ENCODE assay signal across 19 mouse cellular contexts in genomic region chr13:77029594-77029993, GRCm38 (mm10).
DNase-seq lines count a peak whose midpoint lies in the region; ATAC-seq and TF ChIP-seq lines count a peak whose summit lies in the region.
"Had no signal": no experiment of that assay in that cellular context is flagged by ENCODE, and none has a peak within 500 bp of the region (broad histone marks: within the 10 kb centered on the region; RNA-seq: fewer than 3 reads in every experiment).

No protein-coding gene starts in this region.

- DNase-seq in heart, adult 9 months (ENCODE audit: low spot score in 2 of 2), result peak; percentile 6 to 7
- no peak for DNase-seq in heart, embryonic 10.5 days (ENCODE audit: low spot score)
- DNase-seq in lung, postnatal 0 days (ENCODE audit: low spot score), result no peak
- no peak for DNase-seq in lung, postnatal 36 days
- DNase-seq in heart, postnatal 14 days, result peak; percentile 11 to 20
- no peak for DNase-seq in cerebellum, adult 9-11 months
- DNase-seq in hindbrain, embryonic 11.5 days (ENCODE audit: low spot score), result no peak
- DNase-seq: adrenal gland, adult 8-10 months; cerebellum, adult 11 months; cerebellum, postnatal 25 days; kidney, adult 11 months; layer of hippocampus, postnatal 36 days; liver; lung, adult 2 months; right cerebral cortex, postnatal 14 days had no signal

- H3K36me3 ChIP-seq in heart, embryonic 10.5 days, result no peaks in the 10 kb centered on the region
- H3K36me3 ChIP-seq in lung, postnatal 0 days (ENCODE audit: insufficient read depth, low read length), result no peaks in the 10 kb centered on the region
- H3K36me3 ChIP-seq in midbrain, embryonic 13.5 days, result no peaks in the 10 kb centered on the region
- no peaks in the 10 kb centered on the region for H3K36me3 ChIP-seq in hindbrain, embryonic 11.5 days (ENCODE audit: control insufficient read depth, insufficient read depth, low read length)
- H3K36me3 ChIP-seq: forebrain, embryonic 15.5 days; neural tube, embryonic 13.5 days had no signal

- no peaks in the 10 kb centered on the region for H3K9me3 ChIP-seq in heart, embryonic 10.5 days
- H3K9me3 ChIP-seq in lung, postnatal 0 days (ENCODE audit: low read length), result no peaks in the 10 kb centered on the region
- H3K9me3 ChIP-seq in midbrain, embryonic 13.5 days, result no peaks in the 10 kb centered on the region
- H3K9me3 ChIP-seq in hindbrain, embryonic 11.5 days (ENCODE audit: control insufficient read depth, low read length), result no peaks in the 10 kb centered on the region
- H3K9me3 ChIP-seq: forebrain, embryonic 15.5 days; neural tube, embryonic 13.5 days had no signal

- H3K27ac ChIP-seq in heart, embryonic 10.5 days, result no peak overlapping the region
- H3K27ac ChIP-seq in lung, postnatal 0 days (ENCODE audit: low read length), result no peak overlapping the region
- no peak overlapping the region for H3K27ac ChIP-seq in midbrain, embryonic 13.5 days
- no peak overlapping the region for H3K27ac ChIP-seq in hindbrain, embryonic 11.5 days (ENCODE audit: low read depth, low read length)
- H3K27ac ChIP-seq: forebrain, embryonic 15.5 days; neural tube, embryonic 13.5 days had no signal

- intact Hi-C loops in heart, postnatal 14 days (cut with DNase I), result no loop called here

- no peak overlapping the region for H3K4me3 ChIP-seq in heart, embryonic 10.5 days
- H3K4me3 ChIP-seq in lung, postnatal 0 days (ENCODE audit: low read depth, low read length), result no peak overlapping the region
- H3K4me3 ChIP-seq in midbrain, embryonic 13.5 days (replicated peaks), result no peak overlapping the region
- H3K4me3 ChIP-seq in hindbrain, embryonic 11.5 days (ENCODE audit: low read depth, low read length), result no peak overlapping the region
- H3K4me3 ChIP-seq: forebrain, embryonic 15.5 days; neural tube, embryonic 13.5 days had no signal

- ATAC-seq in lung, postnatal 0 days, result no peak
- ATAC-seq in midbrain, embryonic 13.5 days, result no peak
- ATAC-seq in hindbrain, embryonic 11.5 days (ENCODE audit: low FRiP score), result no peak
- ATAC-seq: forebrain, embryonic 15.5 days; hindbrain, embryonic 16.5 days had no signal

- 47% methylated on average over 5 of the region's 5 CpGs for WGBS in heart, embryonic 10.5 days
- WGBS in lung, postnatal 0 days, result 31% methylated on average over 5 of the region's 5 CpGs
- WGBS in midbrain, embryonic 13.5 days, result 77% methylated on average over 5 of the region's 5 CpGs
- WGBS in hindbrain, embryonic 11.5 days, result 73% methylated on average over 5 of the region's 5 CpGs

- H3K4me2 ChIP-seq in lung, postnatal 0 days (replicated peaks; ENCODE audit: low read depth, low read length), result peak overlapping the region; percentile 19; the same call in 1 of the 2 replicates
- no peak overlapping the region for H3K4me2 ChIP-seq in midbrain, embryonic 13.5 days (replicated peaks)
- no peak overlapping the region for H3K4me2 ChIP-seq in hindbrain, embryonic 11.5 days (replicated peaks; ENCODE audit: low read depth, low read length)
- H3K4me2 ChIP-seq: forebrain, embryonic 15.5 days; neural tube, embryonic 13.5 days had no signal

- TF ChIP-seq EP300 in lung, postnatal 0 days (IDR thresholded peaks at IDR 0.05), result no peak

- no peak for TF ChIP-seq CTCF in lung, postnatal 0 days (IDR thresholded peaks at IDR 0.05)

- no peak overlapping the region for H3K9ac ChIP-seq in lung, postnatal 0 days (replicated peaks; ENCODE audit: low read depth)
- H3K9ac ChIP-seq in midbrain, embryonic 13.5 days (replicated peaks), result no peak overlapping the region
- no peak overlapping the region for H3K9ac ChIP-seq in hindbrain, embryonic 11.5 days (ENCODE audit: low read depth, low read length)
- H3K9ac ChIP-seq: forebrain, embryonic 15.5 days; neural tube, embryonic 13.5 days had no signal

- H3K4me1 ChIP-seq in heart, embryonic 10.5 days, result no peaks in the 10 kb centered on the region
- H3K4me1 ChIP-seq in lung, postnatal 0 days (ENCODE audit: insufficient read depth, low read depth, low read length), result no peaks in the 10 kb centered on the region
- H3K4me1 ChIP-seq in midbrain, embryonic 13.5 days (replicated peaks), result no peaks in the 10 kb centered on the region
- H3K4me1 ChIP-seq in hindbrain, embryonic 11.5 days (replicated peaks; ENCODE audit: control insufficient read depth, insufficient read depth, low read length), result no peaks in the 10 kb centered on the region
- H3K4me1 ChIP-seq: forebrain, embryonic 15.5 days; neural tube, embryonic 13.5 days had no signal

- no peaks in the 10 kb centered on the region for H3K27me3 ChIP-seq in heart, embryonic 10.5 days (ENCODE audit: insufficient read depth, poor library complexity, severe bottlenecking)
- H3K27me3 ChIP-seq in lung, postnatal 0 days (replicated peaks; ENCODE audit: insufficient read depth, low read length), result no peaks in the 10 kb centered on the region
- no peaks in the 10 kb centered on the region for H3K27me3 ChIP-seq in midbrain, embryonic 13.5 days
- H3K27me3 ChIP-seq in hindbrain, embryonic 11.5 days (ENCODE audit: control insufficient read depth, insufficient read depth, low read length), result no peaks in the 10 kb centered on the region
- H3K27me3 ChIP-seq: forebrain, embryonic 15.5 days; neural tube, embryonic 13.5 days had no signal

Comparison
In these comparisons a context has a peak if more than half of its experiments do, and no peak if none do; other contexts are left out.
1. DNase-seq: peak in heart, adult 9 months (2 of 2) and heart, postnatal 14 days (2 of 2); none in heart, embryonic 10.5 days (single experiment), lung, postnatal 0 days (single experiment), lung, postnatal 36 days (single experiment), cerebellum, adult 9-11 months (single experiment) and hindbrain, embryonic 11.5 days (single experiment).